Mouse (Mus musculus) hindlimb bud, embryonic 11.5 days (tissue): ENCODE measurements around the gene C1qtnf5.
"Not testable (repeated sequence)": the region's sequence is repeated elsewhere in the genome, so short reads cannot be mapped to it uniquely, and the experiment has no call there.

ENCODE experiments used
- DNase-seq: peaks from one replicate; pipeline ENCODE4 v3.0.0-alpha.2; 2012; ENCODE audit warnings: low read depth, low spot score; ENCODE audit errors: extremely low spot score

Gene C1qtnf5

DNA sequence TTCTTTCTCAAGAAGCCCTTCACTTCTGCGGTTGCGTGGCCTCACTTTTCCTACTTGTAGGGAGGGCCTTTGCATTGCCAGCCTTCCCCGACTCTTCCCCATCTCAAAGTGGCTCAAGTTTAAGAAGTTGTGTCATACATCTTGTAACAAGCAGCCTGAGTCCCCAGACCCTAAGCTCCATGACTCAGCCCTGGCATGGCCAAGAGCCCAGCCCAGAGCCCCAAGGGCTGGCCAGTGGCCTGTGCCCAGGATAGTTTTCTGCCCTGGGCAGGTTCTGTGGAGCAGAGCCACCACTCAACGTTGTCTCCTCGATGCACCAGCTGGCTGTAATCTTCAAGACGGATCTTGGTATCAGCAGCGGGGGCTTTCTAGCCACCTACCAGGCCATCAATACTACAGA lies 2.2 kb upstream of the C1qtnf5 start:
- DNase-seq, result no peak

DNA sequence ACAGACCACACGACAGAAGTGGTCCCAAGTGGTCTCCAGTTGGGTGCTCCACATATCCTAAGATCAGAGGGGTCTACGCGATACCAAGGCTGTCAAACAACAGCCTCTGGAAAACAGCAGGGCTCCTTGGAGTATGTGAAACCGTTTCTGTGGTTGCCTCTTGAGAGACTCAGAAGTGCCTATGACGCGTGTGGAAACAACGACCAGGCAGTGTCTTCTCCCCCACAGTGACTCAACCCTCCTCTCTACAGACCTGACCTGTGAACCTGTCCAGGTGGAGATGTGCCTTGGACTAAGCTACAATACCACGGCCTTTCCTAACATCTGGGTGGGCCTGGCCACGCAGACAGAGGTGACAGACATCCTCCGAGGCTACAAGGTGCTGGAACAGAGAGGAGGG lies 1.3 kb upstream of the C1qtnf5 start:
- no peak for DNase-seq

DNA sequence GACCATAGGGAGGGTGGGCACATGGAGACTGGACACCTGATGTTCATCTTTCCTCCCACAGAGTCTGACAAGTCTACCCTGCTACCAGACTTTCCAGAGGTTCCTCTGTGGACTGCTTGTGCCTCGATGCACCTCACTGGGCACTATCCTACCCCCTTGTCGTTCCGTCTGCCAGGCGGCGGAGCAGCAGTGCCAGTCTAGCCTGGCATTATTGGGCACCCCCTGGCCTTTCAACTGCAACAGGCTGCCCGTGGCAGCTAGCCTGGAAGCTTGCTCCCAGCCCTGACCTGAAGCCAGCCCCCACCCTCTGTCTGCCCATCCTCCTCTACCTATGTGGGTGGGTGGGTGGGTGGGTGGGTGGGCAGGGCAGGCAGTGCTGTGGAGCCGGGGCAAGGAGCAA lies 863 bp upstream of the C1qtnf5 start:
- no peak for DNase-seq

DNA sequence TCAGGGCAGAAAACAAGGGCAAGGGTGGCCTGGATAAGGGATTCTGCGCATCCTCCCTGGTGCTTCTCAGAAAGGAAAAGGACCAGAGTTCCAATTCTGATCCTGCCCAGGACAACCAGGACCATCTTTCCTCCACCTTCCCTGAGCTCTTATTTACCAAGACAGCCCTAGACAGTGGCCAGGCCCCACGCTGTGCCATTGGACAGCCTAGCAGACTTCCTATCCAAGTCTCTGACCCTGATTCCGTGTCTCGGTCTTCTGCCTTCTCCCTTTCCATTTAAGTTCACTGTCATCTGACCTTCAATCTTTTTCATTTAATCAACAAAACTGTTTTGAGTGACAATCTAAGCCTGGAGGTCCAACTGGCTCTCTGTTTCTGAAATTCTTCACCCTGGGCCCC lies 449 bp upstream of the C1qtnf5 start:
- no peak for DNase-seq

DNA sequence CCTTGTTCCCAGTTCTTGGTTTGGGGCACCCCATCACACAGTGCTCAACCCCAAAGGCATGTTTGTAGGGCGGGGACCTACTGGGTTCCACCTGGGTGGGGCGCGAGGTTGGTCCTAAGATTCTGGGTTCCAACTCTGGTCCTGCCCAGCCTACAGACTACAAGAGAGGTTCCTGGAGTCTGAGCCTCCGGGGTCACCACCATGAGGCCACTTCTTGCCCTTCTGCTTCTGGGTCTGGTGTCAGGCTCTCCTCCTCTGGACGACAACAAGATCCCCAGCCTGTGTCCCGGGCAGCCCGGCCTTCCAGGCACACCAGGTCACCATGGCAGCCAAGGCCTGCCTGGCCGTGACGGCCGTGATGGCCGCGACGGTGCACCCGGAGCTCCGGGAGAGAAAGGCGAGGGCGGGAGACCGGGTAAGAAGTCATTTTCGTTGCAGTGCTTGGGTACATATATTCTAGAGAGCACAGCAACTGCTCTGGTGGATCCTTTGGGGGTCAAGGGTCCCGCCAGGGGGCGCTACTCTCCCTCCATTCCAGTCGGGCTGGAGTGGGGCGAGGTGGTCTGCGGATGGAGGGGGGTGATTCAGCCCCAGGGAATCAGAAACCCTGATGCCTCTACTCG lies 623 bp downstream of the C1qtnf5 start:
- DNase-seq, result no peak

DNA sequence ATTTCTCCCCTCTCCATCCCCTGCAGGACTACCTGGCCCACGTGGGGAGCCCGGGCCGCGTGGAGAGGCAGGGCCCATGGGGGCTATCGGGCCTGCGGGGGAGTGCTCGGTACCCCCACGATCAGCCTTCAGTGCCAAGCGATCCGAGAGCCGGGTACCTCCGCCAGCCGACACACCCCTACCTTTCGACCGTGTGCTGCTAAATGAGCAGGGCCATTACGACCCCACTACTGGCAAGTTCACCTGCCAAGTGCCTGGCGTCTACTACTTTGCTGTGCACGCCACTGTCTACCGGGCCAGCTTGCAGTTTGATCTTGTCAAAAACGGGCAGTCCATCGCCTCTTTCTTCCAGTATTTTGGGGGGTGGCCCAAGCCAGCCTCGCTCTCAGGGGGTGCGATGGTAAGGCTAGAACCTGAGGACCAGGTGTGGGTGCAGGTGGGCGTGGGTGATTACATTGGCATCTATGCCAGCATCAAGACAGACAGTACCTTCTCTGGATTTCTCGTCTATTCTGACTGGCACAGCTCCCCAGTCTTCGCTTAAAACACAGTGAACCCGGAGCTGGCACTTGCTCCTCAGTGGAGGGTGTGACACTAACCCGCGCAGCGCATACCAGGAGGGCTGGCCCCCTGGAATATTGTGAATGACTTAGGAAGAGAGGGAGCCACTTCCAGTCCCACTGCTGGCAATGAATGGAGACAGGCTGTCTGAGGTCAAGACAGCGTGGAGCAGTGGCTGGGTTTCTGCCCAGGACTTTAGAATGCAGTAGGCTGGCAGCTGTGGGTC lies 1.4 kb downstream of the C1qtnf5 start:
- DNase-seq, result no peak

DNA sequence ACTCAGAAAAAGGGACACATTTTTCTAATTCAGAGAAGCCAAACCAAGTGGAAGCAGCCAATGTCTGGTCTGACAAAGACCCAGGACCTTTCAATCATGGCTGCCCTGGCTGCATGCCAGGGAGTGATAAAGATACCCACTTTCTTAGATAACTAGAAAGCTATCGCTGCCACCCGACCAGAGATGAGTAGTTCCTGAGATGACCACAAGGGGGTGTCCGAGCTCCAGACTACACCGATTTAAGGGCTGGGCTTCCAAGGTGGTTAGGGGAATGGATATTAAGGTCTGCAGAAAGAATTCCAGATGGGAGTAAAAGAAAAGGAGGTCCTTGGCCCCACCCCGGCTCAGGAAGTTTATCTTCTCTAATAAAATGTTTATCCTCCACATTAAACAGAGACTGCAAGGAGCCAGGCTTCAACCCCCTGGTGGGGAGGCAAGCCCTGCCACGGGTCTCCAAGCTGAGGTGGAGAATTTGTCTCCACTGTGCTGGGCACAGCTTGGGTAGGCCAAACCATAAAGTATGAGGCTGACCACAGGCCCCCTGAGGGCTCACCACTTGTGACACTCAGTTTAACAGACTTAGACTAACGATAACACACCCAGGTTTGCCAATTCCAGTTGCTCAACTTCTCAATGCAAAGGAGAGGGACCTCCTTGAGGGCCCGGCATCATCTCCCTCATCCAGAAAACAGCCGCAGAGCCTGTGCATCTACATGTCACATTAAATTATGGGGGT lies 2.5 kb downstream of the C1qtnf5 start:
- no peak for DNase-seq

DNA sequence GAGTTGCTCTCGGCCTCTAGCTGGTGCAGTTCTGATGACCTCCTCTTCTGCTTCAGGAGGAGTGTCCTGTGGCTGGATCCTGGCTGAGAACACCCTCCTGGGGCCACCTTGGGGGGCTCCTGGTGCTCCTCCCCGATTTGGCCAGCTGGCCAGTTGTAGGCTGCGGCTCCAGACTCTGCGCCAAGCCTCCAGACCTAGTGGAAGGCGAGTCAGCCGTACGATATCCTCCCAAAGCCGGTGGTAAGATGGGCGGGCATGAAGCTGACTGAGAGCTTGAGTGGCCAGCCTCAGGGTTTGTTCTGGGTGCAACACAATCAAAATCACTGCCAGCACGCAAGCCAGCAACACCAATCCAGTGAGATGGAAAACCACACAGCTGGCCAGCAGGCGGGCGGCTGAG lies 4.9 kb downstream of the C1qtnf5 start:
- DNase-seq, result not testable (repeated sequence)

DNA sequence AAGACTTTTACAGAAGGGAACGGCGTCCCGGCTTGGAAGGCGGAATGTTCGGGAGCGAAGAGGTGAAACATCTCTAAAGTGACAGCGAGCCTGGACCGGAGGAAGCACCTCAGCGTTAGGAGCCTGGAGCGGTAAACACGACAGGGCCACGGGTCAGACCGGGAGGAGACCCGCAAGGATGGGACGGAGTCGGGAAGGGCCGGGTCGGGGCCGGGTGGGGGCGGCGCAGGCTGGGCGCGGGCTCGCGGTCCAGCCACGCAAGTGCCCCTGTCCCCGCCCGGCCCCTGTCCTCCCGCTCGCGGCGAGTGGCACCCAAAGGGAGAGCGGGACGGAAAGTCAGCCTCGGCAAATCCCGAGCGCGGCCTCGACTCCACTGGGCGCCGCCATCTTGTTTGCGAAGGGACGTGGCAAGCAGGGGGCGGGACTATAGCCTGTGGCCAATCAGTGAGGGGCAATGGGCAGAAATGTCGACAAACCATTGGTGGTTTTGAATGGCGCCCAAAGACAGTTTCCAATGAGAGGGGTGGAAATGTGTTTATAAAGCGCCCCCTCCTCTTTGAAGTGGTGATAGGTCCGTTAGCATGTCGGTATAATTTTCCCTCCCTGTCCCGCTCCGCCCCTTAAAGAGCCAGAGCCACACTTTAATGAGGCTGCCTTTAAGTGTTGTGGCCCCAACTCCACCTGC lies 6.2 kb downstream of the C1qtnf5 start, which contains the start of the genes Gm49380 and Rnf26:
TSS of gene Gm49380 (minus strand) at position 396 of the 685 bp plus-strand sequence.
TSS of gene Rnf26 (minus strand) at position 413 of the 685 bp plus-strand sequence.
- peak; percentile 94 for DNase-seq

DNA sequence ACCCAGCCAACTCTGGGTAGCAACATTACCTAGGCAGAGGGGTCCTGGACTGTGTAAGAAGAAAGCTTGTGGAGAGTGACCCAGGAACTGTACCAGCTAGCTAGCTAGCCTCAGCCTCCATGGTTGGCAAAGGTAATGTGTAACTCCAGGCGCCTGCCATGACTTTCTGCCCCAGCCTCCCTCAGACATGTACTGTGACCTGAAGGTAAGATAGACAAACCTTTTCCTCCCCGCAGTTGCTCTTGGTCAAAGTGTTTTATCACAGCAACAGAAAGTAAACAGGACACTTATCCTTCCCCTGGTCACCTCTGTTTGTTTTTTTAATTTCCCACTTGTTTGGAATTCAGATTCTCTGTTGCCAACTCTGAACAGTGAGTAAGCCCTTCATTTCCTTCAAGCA lies 7.4 kb downstream of the C1qtnf5 start:
- DNase-seq, result no peak

DNA sequence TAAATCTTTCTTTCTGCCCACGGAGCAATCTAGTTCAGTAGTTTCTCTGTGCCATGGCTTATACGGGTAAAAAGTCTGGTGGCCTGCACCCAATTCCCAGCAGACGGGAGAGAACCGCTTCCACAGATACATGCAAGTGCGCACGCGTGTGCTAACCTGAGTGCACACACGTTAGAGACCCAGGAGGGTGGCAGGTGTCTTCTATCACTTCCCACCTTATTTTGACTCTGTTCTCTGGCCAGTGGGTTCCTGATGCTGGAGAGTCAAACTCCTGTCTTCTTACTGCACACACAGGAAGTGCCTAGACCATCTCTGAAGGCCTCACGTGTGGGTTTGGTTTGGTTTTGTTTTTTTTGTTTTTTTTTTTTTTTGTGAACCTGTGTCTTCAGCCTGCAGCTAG lies 8.6 kb downstream of the C1qtnf5 start:
- DNase-seq, result no peak

DNA sequence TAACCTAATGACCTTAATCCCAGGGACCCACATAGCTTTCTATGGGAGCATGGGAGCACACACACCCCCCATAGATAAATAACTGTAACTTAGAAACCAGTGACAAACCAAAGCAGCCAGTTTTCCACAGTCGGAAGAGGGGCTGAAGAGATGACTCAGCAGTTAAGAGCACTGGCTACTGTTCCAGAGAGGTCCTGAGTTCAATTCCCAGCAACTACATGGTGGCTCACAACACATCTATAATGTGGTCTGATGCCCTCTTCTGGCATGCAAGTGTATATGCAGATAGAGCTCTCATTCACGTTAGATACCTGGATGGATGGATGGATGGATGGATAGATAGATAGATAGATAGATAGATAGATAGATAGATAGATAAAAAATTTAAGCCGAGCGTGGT lies 9.1 kb downstream of the C1qtnf5 start:
- no peak for DNase-seq

DNA sequence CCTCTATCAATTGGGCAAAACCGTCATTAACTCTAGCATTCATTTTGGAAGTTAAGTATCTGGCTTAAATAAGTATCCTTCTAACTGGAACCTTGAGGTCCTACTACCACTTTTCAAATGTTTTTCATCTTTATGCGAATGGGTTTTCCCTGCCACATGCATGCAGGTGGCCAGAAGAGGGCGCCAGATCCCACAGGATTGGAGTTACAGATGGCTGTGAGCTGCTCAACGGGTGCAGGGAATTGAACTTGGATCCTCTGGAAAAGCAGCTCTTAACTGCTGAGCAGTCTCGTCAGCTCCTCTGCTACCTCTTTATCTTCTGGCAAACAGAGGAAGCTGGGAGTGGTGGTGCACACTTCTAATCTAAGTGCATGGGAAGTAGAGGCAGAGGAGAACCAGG lies 12.0 kb downstream of the C1qtnf5 start:
- DNase-seq, result no peak

DNA sequence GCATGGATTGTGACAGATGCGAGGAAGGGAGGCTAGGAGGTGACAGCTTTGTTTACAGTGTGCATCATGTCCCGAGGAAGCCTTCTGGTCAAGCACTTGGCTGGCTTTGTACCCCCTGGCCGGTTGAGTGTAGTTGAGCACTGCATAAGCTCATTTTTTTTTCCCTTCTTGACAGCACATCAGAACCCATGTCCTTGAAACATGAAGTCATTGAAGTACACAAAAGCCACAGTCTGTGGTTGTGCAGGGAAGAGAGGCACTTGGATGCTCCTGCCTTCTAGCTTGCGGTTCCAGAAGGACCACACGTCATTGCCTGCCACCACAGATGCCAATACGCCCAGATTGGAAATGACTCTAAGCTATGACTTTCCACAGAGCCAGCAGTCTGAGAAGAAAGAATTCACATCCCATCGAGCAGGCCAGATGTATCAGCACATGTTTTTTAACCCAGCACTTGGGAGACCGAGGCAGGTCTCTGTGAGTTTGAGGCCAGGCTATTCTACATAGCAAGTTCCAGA lies 13.0 kb downstream of the C1qtnf5 start:
- no peak for DNase-seq

DNA sequence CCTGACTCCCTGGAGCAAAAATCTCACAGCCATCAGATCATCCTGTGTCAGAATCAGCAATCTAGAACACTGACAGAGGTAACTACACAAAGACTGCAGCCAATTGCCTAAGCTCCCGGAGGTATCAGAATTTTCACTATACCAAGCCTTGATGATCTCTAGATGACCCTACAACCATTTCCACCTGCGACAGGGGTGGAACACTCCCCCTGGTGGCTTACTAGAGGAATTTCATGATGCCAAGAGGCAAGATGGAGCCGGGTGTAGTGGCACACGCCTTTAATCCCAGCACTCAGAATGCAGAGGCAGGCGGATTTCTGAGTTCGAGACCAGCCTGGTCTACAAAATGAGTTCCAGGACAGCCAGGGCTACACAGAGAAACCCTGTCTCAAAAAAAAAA lies 17.3 kb downstream of the C1qtnf5 start:
- DNase-seq, result no peak

DNA sequence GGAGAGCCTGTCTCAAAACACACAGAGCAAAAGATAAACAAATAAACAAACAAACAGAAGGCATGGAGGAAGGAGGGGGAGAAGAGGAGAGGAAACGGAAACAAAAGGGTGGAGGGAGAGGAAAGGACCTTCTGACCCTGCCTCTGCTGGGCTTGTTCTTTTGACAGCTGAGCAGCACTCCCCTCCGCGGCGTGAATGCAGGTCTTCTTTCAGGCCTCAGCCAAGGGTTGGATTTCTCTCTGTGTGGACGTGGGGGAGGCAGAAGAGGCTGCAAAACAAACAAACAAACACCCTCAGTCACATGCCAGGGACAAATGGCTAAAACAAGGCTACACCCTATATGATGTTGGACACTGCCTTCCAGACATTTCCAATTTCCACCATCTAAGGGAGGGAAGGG lies 18.0 kb downstream of the C1qtnf5 start:
- no peak for DNase-seq

DNA sequence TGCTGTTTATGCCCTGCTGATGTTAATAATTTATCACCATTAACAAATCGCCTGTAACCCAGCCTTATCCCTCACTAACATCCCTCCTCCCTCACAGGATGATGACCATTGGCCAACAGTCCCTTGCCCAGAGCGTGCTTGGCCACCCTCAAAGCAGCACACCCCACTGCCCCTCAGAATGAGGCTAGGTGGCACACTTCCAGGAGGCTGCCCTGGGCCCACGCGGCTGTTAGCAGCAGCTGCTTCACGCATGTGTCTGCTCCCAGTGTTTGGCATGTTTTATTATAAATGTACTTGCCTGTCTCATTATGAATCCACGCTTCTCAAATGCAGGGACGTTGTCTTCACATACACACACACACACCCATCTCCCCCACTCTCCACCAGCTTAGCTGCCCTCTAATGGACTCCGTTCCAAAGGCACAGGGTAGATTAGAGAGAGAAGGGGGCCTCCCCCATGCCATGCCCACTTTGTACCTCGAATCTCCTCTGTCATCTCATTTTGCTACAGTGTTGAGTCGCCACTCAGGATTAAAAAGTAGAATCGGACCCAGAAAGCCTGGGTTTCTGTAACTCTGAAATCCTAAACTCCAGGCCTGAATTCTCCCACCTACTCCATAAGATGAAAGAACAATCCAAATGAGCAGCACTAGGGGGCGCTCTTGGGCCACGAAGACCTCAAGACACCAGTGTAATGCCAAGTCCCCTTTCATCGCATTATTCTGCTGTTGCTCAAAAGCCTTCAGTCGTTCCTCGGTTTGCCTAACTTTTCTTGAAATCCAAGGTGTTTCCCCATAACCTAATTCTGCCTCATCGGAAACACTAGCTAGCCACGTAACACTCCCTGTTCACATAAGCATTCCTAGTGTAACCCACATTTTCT lies 18.7 kb downstream of the C1qtnf5 start:
- peak; percentile 85 for DNase-seq

DNA sequence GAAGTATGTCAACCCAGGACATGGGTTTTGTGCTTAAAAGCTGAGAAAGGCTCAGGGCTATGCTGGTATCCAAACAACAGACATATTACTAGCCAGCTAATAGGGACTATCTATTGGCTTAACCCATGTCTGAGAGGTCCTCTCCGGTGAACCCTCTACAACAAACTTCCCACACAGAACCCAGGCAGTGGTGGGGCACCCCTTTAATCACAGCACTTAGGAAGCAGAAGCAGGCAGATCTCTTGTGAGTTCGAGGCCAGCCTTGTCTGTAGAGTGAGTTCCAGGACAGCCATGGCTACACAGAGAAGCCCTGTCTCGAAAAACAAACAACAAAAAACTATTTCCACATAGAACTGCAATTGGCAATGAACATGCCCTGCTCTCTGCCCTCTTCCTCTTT lies 19.7 kb downstream of the C1qtnf5 start:
- DNase-seq, result no peak

DNA sequence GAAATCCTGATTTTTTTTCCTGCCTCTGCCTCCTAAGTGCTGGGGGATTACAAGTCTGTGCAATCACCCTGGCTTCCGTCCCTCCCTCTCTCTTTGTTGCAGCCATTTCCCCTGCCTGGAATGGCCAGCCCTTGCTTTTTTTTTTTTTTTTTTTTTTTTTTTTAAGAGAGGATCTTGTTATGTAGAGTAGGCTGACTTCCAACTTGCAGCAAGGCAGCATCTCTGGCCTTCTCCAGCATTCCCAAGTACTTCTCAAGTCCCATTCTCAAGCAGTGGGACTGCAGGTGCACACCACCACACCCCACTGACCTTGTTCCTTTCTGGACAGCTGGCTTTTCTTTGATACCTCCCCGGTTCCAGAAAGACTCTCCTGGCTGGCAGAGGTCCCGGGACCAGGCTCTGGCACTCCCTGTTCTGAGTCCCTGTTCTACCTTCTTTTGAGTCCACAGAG lies 20.3 kb downstream of the C1qtnf5 start:
- no peak for DNase-seq

DNA sequence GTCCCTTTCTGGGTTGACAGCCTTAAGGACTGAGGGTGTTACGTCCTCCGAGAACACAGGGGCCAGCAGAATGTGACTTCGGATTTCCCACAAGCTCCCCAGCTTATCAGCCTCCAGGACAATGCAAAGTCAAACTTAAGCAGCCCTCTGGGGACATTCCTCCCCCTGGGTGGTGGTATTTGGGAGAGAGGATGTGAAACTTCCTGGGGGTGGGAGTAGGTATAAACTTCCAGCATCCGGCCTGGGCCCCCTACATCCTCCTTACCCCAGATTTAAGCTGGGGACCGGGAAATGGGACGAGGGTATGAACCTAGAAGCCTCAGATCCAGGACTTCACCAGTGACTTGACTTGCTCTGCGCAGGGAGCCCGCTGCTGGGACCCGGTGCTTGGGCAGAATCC lies 22.6 kb downstream of the C1qtnf5 start:
- DNase-seq, result no peak
